Mouse (Mus musculus) heart, adult 18-20 months (tissue): Measurements from ENCODE around the gene Akap3. TPM values are rescaled to one million over a fixed set of nuclear protein-coding genes. Genes with fewer than 3 reads are reported as not detected.

Experiments used
- DNase-seq, 2 experiments: peaks; one replicate each; pipeline ENCODE4 v3.0.0; 2021 to 2022; ENCODE audit warnings: mixed read lengths in 1 of 2
- long read RNA-seq, 2 experiments: library from polyadenylated mRNA; stranded (forward); transcript quantifications; one replicate each; pipeline ENCODE4 v2.0.0; 2021
- total RNA-seq, 2 experiments: library from RNA; stranded (reverse); gene quantifications; 2 replicates each; pipeline ENCODE4 v1.2.3; 2021

Akap3 gene
- not detected for total RNA-seq
- long read RNA-seq, experiment 1 = 0 reads
- long read RNA-seq, experiment 2 = 0 reads

GRCm38 (mm10) chr6:126852881-126853280, at the start of gene Akap3:
Gene Akap3, plus strand, starts transcription at chr6:126853098.
- no peak for DNase-seq

GRCm38 (mm10) chr6:126806783-126807182, 46.1 kb upstream of the Akap3 start:
- no peak for DNase-seq

- DNase-seq = peak in 1 of 2 experiments; percentile 6
Measured at GRCm38 (mm10) chr6:126808134-126808533, 44.8 kb upstream of the Akap3 start.

GRCm38 (mm10) chr6:126808561-126808960, 44.3 kb upstream of the Akap3 start:
- DNase-seq = no peak

- no peak for DNase-seq
Measured at GRCm38 (mm10) chr6:126811481-126811880, 41.4 kb upstream of the Akap3 start.

- no peak for DNase-seq
Measured at GRCm38 (mm10) chr6:126815206-126815750, 37.6 kb upstream of the Akap3 start.

- DNase-seq = no peak
Measured at GRCm38 (mm10) chr6:126816338-126816737, 36.6 kb upstream of the Akap3 start.

GRCm38 (mm10) chr6:126823087-126823486, 29.8 kb upstream of the Akap3 start:
- no peak for DNase-seq

GRCm38 (mm10) chr6:126836628-126837027, 16.3 kb upstream of the Akap3 start:
- DNase-seq = no peak

GRCm38 (mm10) chr6:126848712-126849704, 3.9 kb upstream of the Akap3 start, which contains the start of gene Ndufa9:
Gene Ndufa9, minus strand, starts transcription at chr6:126849136.
- peak; percentile 95 to 99 for DNase-seq

GRCm38 (mm10) chr6:126877118-126877517, 24.2 kb downstream of the Akap3 start:
- DNase-seq = no peak

GRCm38 (mm10) chr6:126907378-126907777, 54.5 kb downstream of the Akap3 start:
- DNase-seq = no peak

- no peak for DNase-seq
Measured at GRCm38 (mm10) chr6:126907876-126908275, 55.0 kb downstream of the Akap3 start.

- no peak for DNase-seq
Measured at GRCm38 (mm10) chr6:126910727-126911126, 57.8 kb downstream of the Akap3 start.

GRCm38 (mm10) chr6:126914928-126915327, 62.0 kb downstream of the Akap3 start:
- no peak for DNase-seq

GRCm38 (mm10) chr6:126921111-126921881, 68.4 kb downstream of the Akap3 start, which contains the start of gene Dyrk4:
Gene Dyrk4, minus strand, starts transcription at chr6:126921839.
- peak; percentile 18 to 48 for DNase-seq

Other genes starting within 250 kb of the Akap3 start
- 1 to 10 TPM; 2.3 to 2.5 TPM for gene Kcna1, start 206.7 kb upstream of the Akap3 start, total RNA-seq
- gene Kcna6, start 112.4 kb upstream of the Akap3 start, total RNA-seq = 1 to 10 TPM in 1 of 2 experiments, under 1 TPM in 1; 0.69 to 1.1 TPM
- gene Ndufa9, start 4.0 kb upstream of the Akap3 start, total RNA-seq = 100 to 1,000 TPM; 764 to 782 TPM
- gene Dyrk4, start 68.7 kb downstream of the Akap3 start, total RNA-seq = not detected
- gene Rad51ap1, start 86.5 kb downstream of the Akap3 start, total RNA-seq = under 1 TPM; 0.65 to 0.82 TPM
- 10 to 100 TPM; 11.2 to 13.9 TPM for gene D6Wsu163e, start 86.9 kb downstream of the Akap3 start, total RNA-seq
- gene Fgf6, start 162.5 kb downstream of the Akap3 start, total RNA-seq = under 1 TPM; 0.57 to 0.77 TPM
- not detected for gene Fgf23, start 219.8 kb downstream of the Akap3 start, total RNA-seq